Mouse (Mus musculus) cerebellum, postnatal 14 days (tissue): ENCODE measurements around the gene Atrn.

ENCODE experiments used
- DNase-seq, 2 experiments: peaks; one replicate each; pipeline ENCODE4 v3.0.0; 2021; ENCODE audit warnings: mixed read lengths in 2 of 2

The Atrn gene

GRCm38 (mm10) chr2:130905751-130906583, at the start of gene Atrn, which contains the start of gene 4930402H24Rik:
TSS of gene Atrn (plus strand) at chr2:130906495.
TSS of gene 4930402H24Rik (minus strand) at chr2:130906406.
- peak; percentile 99 for DNase-seq

- DNase-seq, result no peak
Measured at GRCm38 (mm10) chr2:130862091-130862490, 44.2 kb upstream of the Atrn start.

- no peak for DNase-seq
Measured at GRCm38 (mm10) chr2:130870916-130871315, 35.4 kb upstream of the Atrn start.

- DNase-seq, result peak; percentile 7 to 16
Measured at GRCm38 (mm10) chr2:130877376-130877775, 28.9 kb upstream of the Atrn start.

- no peak for DNase-seq
Measured at GRCm38 (mm10) chr2:130886983-130887382, 19.3 kb upstream of the Atrn start.

GRCm38 (mm10) chr2:130887456-130887855, 18.8 kb upstream of the Atrn start:
- DNase-seq, result no peak

- no peak for DNase-seq
Measured at GRCm38 (mm10) chr2:130896944-130897343, 9.4 kb upstream of the Atrn start.

GRCm38 (mm10) chr2:130897856-130898255, 8.4 kb upstream of the Atrn start:
- no peak for DNase-seq

- DNase-seq, result no peak
Measured at GRCm38 (mm10) chr2:130898783-130899182, 7.5 kb upstream of the Atrn start.

GRCm38 (mm10) chr2:130906584-130907315, 455 bp downstream of the Atrn start:
- DNase-seq, result peak; percentile 62 to 64

GRCm38 (mm10) chr2:130911691-130912090, 5.4 kb downstream of the Atrn start:
- DNase-seq, result no peak

- DNase-seq, result no peak
Measured at GRCm38 (mm10) chr2:130914873-130915272, 8.6 kb downstream of the Atrn start.

- DNase-seq, result no peak
Measured at GRCm38 (mm10) chr2:130916521-130917147, 10.3 kb downstream of the Atrn start.

- DNase-seq, result no peak
Measured at GRCm38 (mm10) chr2:130917686-130918085, 11.4 kb downstream of the Atrn start.

GRCm38 (mm10) chr2:130919062-130919593, 12.8 kb downstream of the Atrn start:
- DNase-seq, result no peak

GRCm38 (mm10) chr2:130924950-130925349, 18.7 kb downstream of the Atrn start:
- no peak for DNase-seq

GRCm38 (mm10) chr2:130928031-130928430, 21.7 kb downstream of the Atrn start:
- DNase-seq, result no peak

- no peak for DNase-seq
Measured at GRCm38 (mm10) chr2:130928530-130928929, 22.2 kb downstream of the Atrn start.

- no peak for DNase-seq
Measured at GRCm38 (mm10) chr2:130929994-130930393, 23.7 kb downstream of the Atrn start.

- no peak for DNase-seq
Measured at GRCm38 (mm10) chr2:130932865-130933264, 26.6 kb downstream of the Atrn start.

- no peak for DNase-seq
Measured at GRCm38 (mm10) chr2:130949781-130950180, 43.5 kb downstream of the Atrn start.

GRCm38 (mm10) chr2:130950548-130950947, 44.3 kb downstream of the Atrn start:
- DNase-seq, result peak; percentile 92 to 96

GRCm38 (mm10) chr2:130958906-130959305, 52.6 kb downstream of the Atrn start:
- DNase-seq, result no peak
